Mouse (Mus musculus): ENCODE data around the gene ccdc198.
"Not testable (repeated sequence)": the region's sequence is repeated elsewhere in the genome, so short reads cannot be mapped to it uniquely, and the experiment has no call there.

ccdc198 gene

GRCm38 (mm10) chr14:49245126-49245714 is at the start of gene ccdc198:
Gene ccdc198 (minus strand): TSS chr14:49245474.
- no peak for DNase-seq

- no peak for DNase-seq
These were observed 48.7 kb upstream of the ccdc198 start for GRCm38 (mm10) chr14:49293802-49294449.

- no peak for DNase-seq
These were observed 44.9 kb upstream of the ccdc198 start for GRCm38 (mm10) chr14:49290029-49290745.

- no peak for DNase-seq
These were observed 38.7 kb upstream of the ccdc198 start for GRCm38 (mm10) chr14:49283784-49284655.

- DNase-seq = no peak
These were observed 33.6 kb upstream of the ccdc198 start for GRCm38 (mm10) chr14:49278880-49279279.

- DNase-seq = not testable (repeated sequence)
These were observed 33.2 kb upstream of the ccdc198 start for GRCm38 (mm10) chr14:49278479-49278878.

- no peak for DNase-seq
These were observed 32.4 kb upstream of the ccdc198 start for GRCm38 (mm10) chr14:49277642-49278041.

- DNase-seq = no peak
These were observed 30.1 kb upstream of the ccdc198 start for GRCm38 (mm10) chr14:49275376-49275775.

GRCm38 (mm10) chr14:49265286-49266002 is 20.2 kb upstream of the ccdc198 start:
- no peak for DNase-seq

GRCm38 (mm10) chr14:49241522-49241921 is 3.8 kb downstream of the ccdc198 start:
- DNase-seq = no peak

- DNase-seq = peak; percentile 77
These were observed 7.1 kb downstream of the ccdc198 start for GRCm38 (mm10) chr14:49238206-49238605.

- DNase-seq = peak; percentile 10
These were observed 10.3 kb downstream of the ccdc198 start for GRCm38 (mm10) chr14:49234788-49235515.

GRCm38 (mm10) chr14:49231845-49232244 is 13.4 kb downstream of the ccdc198 start:
- DNase-seq = no peak

GRCm38 (mm10) chr14:49226986-49227385 is 18.3 kb downstream of the ccdc198 start:
- peak; percentile 11 for DNase-seq

- no peak for DNase-seq
These were observed 18.8 kb downstream of the ccdc198 start for GRCm38 (mm10) chr14:49226471-49226870.

- DNase-seq = no peak
These were observed 23.5 kb downstream of the ccdc198 start for GRCm38 (mm10) chr14:49221771-49222170.

GRCm38 (mm10) chr14:49219466-49220022 is 25.7 kb downstream of the ccdc198 start:
- DNase-seq = not testable (repeated sequence)

GRCm38 (mm10) chr14:49218677-49219076 is 26.6 kb downstream of the ccdc198 start:
- DNase-seq = no peak

GRCm38 (mm10) chr14:49210215-49210614 is 35.1 kb downstream of the ccdc198 start:
- not testable (repeated sequence) for DNase-seq

GRCm38 (mm10) chr14:49201073-49201778 is 44.0 kb downstream of the ccdc198 start:
- no peak for DNase-seq
